Mouse (Mus musculus): Measurements from ENCODE around the gene Tmem108. TPM values are rescaled to one million over a fixed set of nuclear protein-coding genes. Genes with fewer than 3 reads are reported as not detected.

The Tmem108 gene
- total RNA-seq, 2 experiments from 2014 or later = 0.38 to 1.3 TPM

GRCm38 (mm10) chr9:103646605-103647004 is 115.0 kb downstream of the Tmem108 start:
- no peak for ATAC-seq (replicated peaks; ENCODE audit: low FRiP score, low TSS enrichment, poor library complexity, severe bottlenecking)

- no peak for ATAC-seq (replicated peaks; ENCODE audit: low FRiP score, low TSS enrichment, poor library complexity, severe bottlenecking)
These were observed 115.9 kb downstream of the Tmem108 start for GRCm38 (mm10) chr9:103645724-103646123.

- no peak for ATAC-seq (replicated peaks; ENCODE audit: low FRiP score, low TSS enrichment, poor library complexity, severe bottlenecking)
These were observed 119.3 kb downstream of the Tmem108 start for GRCm38 (mm10) chr9:103642300-103642699.

GRCm38 (mm10) chr9:103641340-103641739 is 120.3 kb downstream of the Tmem108 start:
- no peak for ATAC-seq (replicated peaks; ENCODE audit: low FRiP score, low TSS enrichment, poor library complexity, severe bottlenecking)

GRCm38 (mm10) chr9:103639413-103639812 is 122.2 kb downstream of the Tmem108 start:
- no peak for ATAC-seq (replicated peaks; ENCODE audit: low FRiP score, low TSS enrichment, poor library complexity, severe bottlenecking)

- no peak for ATAC-seq (replicated peaks; ENCODE audit: low FRiP score, low TSS enrichment, poor library complexity, severe bottlenecking)
These were observed 124.2 kb downstream of the Tmem108 start for GRCm38 (mm10) chr9:103637451-103637850.

GRCm38 (mm10) chr9:103636847-103637246 is 124.8 kb downstream of the Tmem108 start:
- ATAC-seq (replicated peaks; ENCODE audit: low FRiP score, low TSS enrichment, poor library complexity, severe bottlenecking) = no peak

GRCm38 (mm10) chr9:103628861-103629469 is 132.7 kb downstream of the Tmem108 start:
- no peak for ATAC-seq (replicated peaks; ENCODE audit: low FRiP score, low TSS enrichment, poor library complexity, severe bottlenecking)

GRCm38 (mm10) chr9:103627404-103627900 is 134.2 kb downstream of the Tmem108 start:
- no peak for ATAC-seq (replicated peaks; ENCODE audit: low FRiP score, low TSS enrichment, poor library complexity, severe bottlenecking)

- no peak for ATAC-seq (replicated peaks; ENCODE audit: low FRiP score, low TSS enrichment, poor library complexity, severe bottlenecking)
These were observed 135.5 kb downstream of the Tmem108 start for GRCm38 (mm10) chr9:103626156-103626555.

- ATAC-seq (replicated peaks; ENCODE audit: low FRiP score, low TSS enrichment, poor library complexity, severe bottlenecking) = peak; percentile 84
These were observed 137.0 kb downstream of the Tmem108 start for GRCm38 (mm10) chr9:103624649-103625048.

- no peak for ATAC-seq (replicated peaks; ENCODE audit: low FRiP score, low TSS enrichment, poor library complexity, severe bottlenecking)
These were observed 137.9 kb downstream of the Tmem108 start for GRCm38 (mm10) chr9:103623560-103624316.

- no peak for ATAC-seq (replicated peaks; ENCODE audit: low FRiP score, low TSS enrichment, poor library complexity, severe bottlenecking)
These were observed 138.6 kb downstream of the Tmem108 start for GRCm38 (mm10) chr9:103622988-103623387.

- ATAC-seq (replicated peaks; ENCODE audit: low FRiP score, low TSS enrichment, poor library complexity, severe bottlenecking) = no peak
These were observed 139.8 kb downstream of the Tmem108 start for GRCm38 (mm10) chr9:103621870-103622269.

GRCm38 (mm10) chr9:103620517-103621212 is 141.0 kb downstream of the Tmem108 start:
- ATAC-seq (replicated peaks; ENCODE audit: low FRiP score, low TSS enrichment, poor library complexity, severe bottlenecking) = no peak

- no peak for ATAC-seq (replicated peaks; ENCODE audit: low FRiP score, low TSS enrichment, poor library complexity, severe bottlenecking)
These were observed 147.4 kb downstream of the Tmem108 start for GRCm38 (mm10) chr9:103614260-103614659.

GRCm38 (mm10) chr9:103608161-103609058 is 153.2 kb downstream of the Tmem108 start:
- no peak for ATAC-seq (replicated peaks; ENCODE audit: low FRiP score, low TSS enrichment, poor library complexity, severe bottlenecking)

GRCm38 (mm10) chr9:103606056-103606455 is 155.6 kb downstream of the Tmem108 start:
- no peak for ATAC-seq (replicated peaks; ENCODE audit: low FRiP score, low TSS enrichment, poor library complexity, severe bottlenecking)

GRCm38 (mm10) chr9:103603792-103604191 is 157.8 kb downstream of the Tmem108 start:
- no peak for ATAC-seq (replicated peaks; ENCODE audit: low FRiP score, low TSS enrichment, poor library complexity, severe bottlenecking)

Measured in megakaryocyte-erythroid progenitor cell, adult 5-6 weeks (primary cell).